Mouse (Mus musculus) left cerebral cortex, adult 2 months (tissue): ENCODE measurements at regions not wholly inside any gene's neighbourhood (a gene's known extent, or its start where the extent isn't known, plus 50 kb on each side); places are given as distances from the start of the nearest gene placed in this dataset.

ENCODE experiments used
- DNase-seq, 2 experiments: peaks; one replicate each; pipeline ENCODE4 v3.0.0; 2021 to 2022; ENCODE audit warnings: low spot score in 2 of 2, mixed read lengths in 1 of 2; ENCODE audit errors: extremely low spot score in 1 of 2
- H3K27ac ChIP-seq: fragments of 200-600 bp; 2 replicates; pipeline ENCODE4 v1.8.1; 2022
- H3K4me3 ChIP-seq: fragments of 200-600 bp; 2 replicates; pipeline ENCODE4 v1.8.1; 2022
- CTCF ChIP-seq: fragments of 200-600 bp; IDR thresholded peaks from 2 replicates; pipeline ENCODE4 v1.8.1; 2022; ENCODE audit warnings: antibody characterized with exemption, mild to moderate bottlenecking, moderate library complexity
- intact Hi-C: fragments of 180-260 bp; cut with DNase I; formaldehyde crosslinking; loops from one replicate; pipeline ENCODE4 v1.15.1; 2025

DNA sequence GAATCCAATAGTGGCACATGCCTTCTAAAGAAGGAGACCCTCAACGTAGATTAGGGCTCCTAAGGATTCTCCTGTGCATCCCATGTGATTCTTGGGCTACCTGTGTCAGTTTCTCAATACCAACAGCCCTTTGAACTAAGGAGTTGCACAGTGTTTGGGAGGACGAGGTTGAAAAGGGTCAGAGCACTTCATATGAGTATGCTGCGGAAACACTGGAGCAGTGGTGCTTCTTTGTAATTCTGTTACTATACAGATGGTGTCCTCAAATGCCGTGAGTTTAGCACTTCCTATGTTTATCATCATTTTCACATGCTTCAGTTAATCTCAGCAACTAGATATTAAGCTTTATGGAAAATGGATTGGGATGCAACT is 592.3 kb downstream of the Serpinb8 start:
- Histone ChIP-seq H3K4me3 (no peak overlapping the region), H3K27ac (no peak overlapping the region)
- TF ChIP-seq CTCF, result no peak
- intact Hi-C loops, result no loop called here
- DNase-seq, result no peak

DNA sequence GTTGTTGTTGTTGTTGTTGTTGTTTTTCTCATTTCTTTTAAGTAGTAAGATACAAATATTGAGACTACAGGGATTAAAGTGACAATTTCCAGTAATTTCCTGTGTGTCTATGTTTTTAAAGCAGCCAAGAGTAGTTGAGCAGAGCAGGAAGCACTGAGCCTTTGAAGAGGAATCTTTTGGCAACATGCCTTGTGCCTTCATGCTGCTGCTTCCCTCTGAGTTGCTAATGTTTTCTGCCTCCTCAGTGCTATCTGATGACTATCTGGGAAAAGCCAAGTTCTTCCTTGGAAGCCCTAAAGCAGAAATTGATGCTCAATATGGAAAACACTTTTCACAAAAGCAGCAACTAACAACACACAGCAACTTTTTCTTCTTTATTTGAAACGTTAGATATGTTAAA is 634.2 kb downstream of the Serpinb8 start:
- no peak for DNase-seq
- intact Hi-C loops, result no loop called here
- no peak for TF ChIP-seq CTCF

DNA sequence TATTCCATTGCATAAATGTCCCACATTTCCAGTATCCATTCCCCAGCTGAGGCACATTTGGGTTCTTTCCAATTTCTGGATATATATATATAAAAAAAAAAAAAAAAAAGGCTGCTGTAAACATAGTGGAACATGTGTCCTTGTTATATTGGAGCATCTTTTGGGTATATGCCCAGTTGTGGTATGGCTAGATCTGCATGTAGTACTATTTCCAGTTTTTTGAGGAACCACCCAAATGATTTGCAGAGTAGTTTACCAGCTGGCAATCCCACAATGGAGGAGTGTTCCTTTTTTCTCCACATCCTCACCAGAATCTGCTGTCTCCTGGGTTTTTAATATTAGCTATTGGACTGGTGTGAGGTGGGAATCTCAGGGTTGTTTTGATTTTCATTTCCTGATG is 650.3 kb downstream of the Serpinb8 start:
- TF ChIP-seq CTCF, result no peak
- H3K4me3 ChIP-seq, result no peak overlapping the region
- intact Hi-C loops, result no loop called here
- no peak for DNase-seq
- H3K27ac ChIP-seq, result no peak overlapping the region

More for the DNA sequence above, 634.2 kb downstream of the Serpinb8 start:
- no peak overlapping the region for H3K4me3 ChIP-seq
- no peak overlapping the region for H3K27ac ChIP-seq

DNA sequence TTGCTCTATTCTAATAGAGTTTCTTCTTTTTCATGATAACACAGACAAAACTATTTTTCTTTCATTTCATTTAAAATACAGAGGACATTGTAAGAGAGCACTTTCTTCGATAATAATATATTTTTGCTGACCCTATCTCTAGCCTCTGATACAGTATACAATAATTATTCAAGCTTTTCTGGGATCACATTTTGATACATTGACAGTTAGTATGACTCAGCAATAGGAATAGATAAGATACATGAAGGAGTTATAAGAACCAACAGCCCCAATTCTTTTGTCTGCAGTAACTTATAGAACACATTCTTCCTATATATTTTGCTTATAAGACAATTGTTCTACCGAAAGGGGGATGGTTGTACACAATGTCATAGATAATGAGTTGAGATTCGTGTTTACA is 665.3 kb downstream of the Serpinb8 start:
- no peak overlapping the region for H3K4me3 ChIP-seq
- intact Hi-C loops, result no loop called here
- no peak for TF ChIP-seq CTCF
- H3K27ac ChIP-seq, result no peak overlapping the region
- DNase-seq, result no peak

DNA sequence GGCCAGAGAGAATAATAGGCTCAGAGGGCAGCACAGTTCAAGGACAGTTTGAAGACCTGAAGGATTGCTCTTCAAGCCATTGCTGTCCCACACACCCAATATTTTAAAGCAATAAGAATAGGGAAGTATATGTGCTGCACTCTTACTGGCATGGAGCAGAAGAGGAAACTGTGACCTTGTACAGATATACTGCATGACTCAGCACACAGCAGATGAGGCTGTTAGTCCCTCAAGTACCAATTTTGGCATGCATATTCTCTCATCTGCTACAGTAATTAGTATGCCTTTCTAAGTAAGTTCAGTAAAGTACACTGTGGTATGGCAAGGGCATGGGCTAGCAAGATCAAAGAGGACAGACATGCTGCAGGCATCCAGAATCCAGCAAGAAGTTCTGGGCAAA is 669.5 kb downstream of the Serpinb8 start:
- Histone ChIP-seq H3K27ac (no peak overlapping the region), H3K4me3 (no peak overlapping the region)
- intact Hi-C loops, result no loop called here
- DNase-seq, result no peak
- no peak for TF ChIP-seq CTCF

DNA sequence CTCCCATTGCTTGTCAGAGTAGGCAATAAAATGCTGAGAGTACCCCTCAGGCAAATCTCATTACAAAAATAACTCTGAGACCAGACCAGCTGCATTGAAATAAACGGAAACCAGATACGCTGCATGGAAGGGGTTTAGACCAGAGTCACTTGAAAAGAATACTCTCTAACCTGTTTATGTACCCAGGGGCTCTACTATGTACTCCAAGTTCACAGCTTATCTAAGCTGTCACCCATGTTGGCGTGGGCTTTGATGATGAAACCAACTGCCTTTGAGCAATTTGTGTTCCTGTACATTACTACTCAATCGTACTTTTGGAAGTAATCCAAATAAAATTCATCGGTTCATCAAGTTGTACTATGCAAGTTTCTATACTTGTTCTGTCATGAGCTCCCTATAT is 692.3 kb downstream of the Serpinb8 start:
- DNase-seq, result no peak
- Histone ChIP-seq H3K4me3 (no peak overlapping the region), H3K27ac (no peak overlapping the region)
- intact Hi-C loops, result no loop called here
- no peak for TF ChIP-seq CTCF

DNA sequence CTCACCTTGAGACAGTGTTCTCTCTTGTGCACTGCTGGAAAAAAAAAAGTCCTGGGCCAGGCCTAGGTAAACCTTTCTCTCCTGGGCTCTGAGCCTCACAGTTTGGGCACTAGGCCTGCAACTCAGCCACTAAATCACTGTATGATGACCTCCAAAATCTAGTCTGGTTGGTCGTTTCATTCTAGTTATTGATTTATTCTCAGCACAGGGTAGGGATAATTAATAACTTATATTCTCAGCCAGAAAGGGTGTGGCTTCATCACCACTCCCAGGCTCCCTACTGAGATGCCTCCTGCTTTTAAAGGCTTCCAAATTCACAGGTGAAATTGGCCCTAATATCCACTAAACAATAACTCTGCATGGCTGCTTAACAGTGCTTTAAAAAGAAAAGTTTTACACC is 696.8 kb downstream of the Serpinb8 start:
- TF ChIP-seq CTCF, result no peak
- Histone ChIP-seq H3K4me3 (no peak overlapping the region), H3K27ac (no peak overlapping the region)
- no peak for DNase-seq
- intact Hi-C loops, result no loop called here
